Mouse (Mus musculus): ENCODE measurements around the gene Hnrnph3.

Gene Hnrnph3

GRCm38 (mm10) chr10:63023749-63024579, at the start of gene Hnrnph3, which contains the start of gene Pbld2:
Gene Hnrnph3, minus strand, starts transcription at chr10:63024217.
Gene Pbld2, plus strand, starts transcription at chr10:63024315.
- in situ Hi-C loops (cut with MboI; ENCODE audit: unreplicated experiment in 2 of 2) = loop anchor here (5.0 to 25.0 kb wide), 2 partner anchors 37 to 237 kb away; partner anchors contain the start of gene Ccar1 (in 1 of the 2)

- in situ Hi-C loops (cut with MboI; ENCODE audit: unreplicated experiment in 2 of 2) = loop anchor here (5.0 to 25.0 kb wide), 5 partner anchors 79 to 341 kb away; partner anchors contain the start of gene Stox1 (in 1 of the 2)
These were observed 42.0 kb upstream of the Hnrnph3 start for GRCm38 (mm10) chr10:63065988-63066387.

GRCm38 (mm10) chr10:63065561-63065960, 41.5 kb upstream of the Hnrnph3 start:
- in situ Hi-C loops (cut with MboI; ENCODE audit: unreplicated experiment in 2 of 2) = loop anchor here (5.0 to 25.0 kb wide), 5 partner anchors 78 to 341 kb away; partner anchors contain the start of gene Stox1 (in 1 of the 2)

GRCm38 (mm10) chr10:63064516-63064915, 40.5 kb upstream of the Hnrnph3 start:
- in situ Hi-C loops (cut with MboI; ENCODE audit: unreplicated experiment in 2 of 2) = loop anchor here (5.0 to 25.0 kb wide), 5 partner anchors 37 to 340 kb away; partner anchors contain the start of gene Stox1 (in 1 of the 2)

- in situ Hi-C loops (cut with MboI; ENCODE audit: unreplicated experiment in 2 of 2) = loop anchor here (5.0 to 25.0 kb wide), 5 partner anchors 36 to 339 kb away; partner anchors contain the start of gene Stox1 (in 1 of the 2)
These were observed 39.3 kb upstream of the Hnrnph3 start for GRCm38 (mm10) chr10:63063365-63063764.

- in situ Hi-C loops (cut with MboI; ENCODE audit: unreplicated experiment in 2 of 2) = loop anchor here (5.0 to 25.0 kb wide), 5 partner anchors 35 to 338 kb away; partner anchors contain the start of gene Stox1 (in 1 of the 2)
These were observed 38.7 kb upstream of the Hnrnph3 start for GRCm38 (mm10) chr10:63062696-63063095.

- in situ Hi-C loops (cut with MboI; ENCODE audit: unreplicated experiment in 2 of 2) = loop anchor here (5.0 to 25.0 kb wide), 5 partner anchors 34 to 336 kb away; partner anchors contain the start of gene Stox1 (in 1 of the 2)
These were observed 37.2 kb upstream of the Hnrnph3 start for GRCm38 (mm10) chr10:63061266-63061665.

GRCm38 (mm10) chr10:63060406-63060805, 36.4 kb upstream of the Hnrnph3 start:
- in situ Hi-C loops (cut with MboI; ENCODE audit: unreplicated experiment in 2 of 2) = loop anchor here (5.0 to 25.0 kb wide), 5 partner anchors 33 to 336 kb away; partner anchors contain the start of gene Stox1 (in 1 of the 2)

GRCm38 (mm10) chr10:63059862-63060261, 35.8 kb upstream of the Hnrnph3 start, which contains the start of gene Pbld1:
Gene Pbld1, plus strand, starts transcription at chr10:63060162.
- in situ Hi-C loops (cut with MboI; ENCODE audit: unreplicated experiment in 2 of 2) = loop anchor here (5.0 to 25.0 kb wide), 5 partner anchors 33 to 335 kb away; partner anchors contain the start of gene Stox1 (in 1 of the 2)

- in situ Hi-C loops (cut with MboI; ENCODE audit: unreplicated experiment in 2 of 2) = loop anchor here in 1 of 2 experiments (25.0 kb wide), 1 partner anchor 245 kb away; no protein-coding TSS in a partner anchor
These were observed 33.1 kb upstream of the Hnrnph3 start for GRCm38 (mm10) chr10:63056966-63057750.

- in situ Hi-C loops (cut with MboI; ENCODE audit: unreplicated experiment in 2 of 2) = loop anchor here in 1 of 2 experiments (25.0 kb wide), 1 partner anchor 242 kb away; no protein-coding TSS in a partner anchor
These were observed 30.6 kb upstream of the Hnrnph3 start for GRCm38 (mm10) chr10:63054586-63054985.

- in situ Hi-C loops (cut with MboI; ENCODE audit: unreplicated experiment in 2 of 2) = loop anchor here in 1 of 2 experiments (25.0 kb wide), 1 partner anchor 242 kb away; no protein-coding TSS in a partner anchor
These were observed 30.1 kb upstream of the Hnrnph3 start for GRCm38 (mm10) chr10:63054071-63054470.

- in situ Hi-C loops (cut with MboI; ENCODE audit: unreplicated experiment in 2 of 2) = loop anchor here in 1 of 2 experiments (25.0 kb wide), 1 partner anchor 241 kb away; no protein-coding TSS in a partner anchor
These were observed 29.0 kb upstream of the Hnrnph3 start for GRCm38 (mm10) chr10:63053007-63053406.

- in situ Hi-C loops (cut with MboI; ENCODE audit: unreplicated experiment in 2 of 2) = loop anchor here in 1 of 2 experiments (25.0 kb wide), 1 partner anchor 240 kb away; no protein-coding TSS in a partner anchor
These were observed 28.0 kb upstream of the Hnrnph3 start for GRCm38 (mm10) chr10:63052011-63052410.

- in situ Hi-C loops (cut with MboI; ENCODE audit: unreplicated experiment in 2 of 2) = loop anchor here in 1 of 2 experiments (25.0 kb wide), 1 partner anchor 239 kb away; no protein-coding TSS in a partner anchor
These were observed 27.2 kb upstream of the Hnrnph3 start for GRCm38 (mm10) chr10:63051267-63051666.

- in situ Hi-C loops (cut with MboI; ENCODE audit: unreplicated experiment in 2 of 2) = no loop called here
These were observed 25.1 kb upstream of the Hnrnph3 start for GRCm38 (mm10) chr10:63049106-63049505.

GRCm38 (mm10) chr10:63047751-63048150, 23.7 kb upstream of the Hnrnph3 start:
- in situ Hi-C loops (cut with MboI; ENCODE audit: unreplicated experiment in 2 of 2) = no loop called here

- in situ Hi-C loops (cut with MboI; ENCODE audit: unreplicated experiment in 2 of 2) = no loop called here
These were observed 19.1 kb upstream of the Hnrnph3 start for GRCm38 (mm10) chr10:63043154-63043553.

- in situ Hi-C loops (cut with MboI; ENCODE audit: unreplicated experiment in 2 of 2) = no loop called here
These were observed 16.0 kb upstream of the Hnrnph3 start for GRCm38 (mm10) chr10:63039867-63040628.
